Mouse (Mus musculus) small intestine, adult 2 months (tissue): ENCODE data around the gene Prps1l3. TPM values are rescaled to one million over a fixed set of nuclear protein-coding genes. Genes with fewer than 3 reads are reported as not detected.

Experiments
- H3K27ac ChIP-seq: fragments of 200-500 bp; 2 replicates; pipeline ENCODE4 v1.5.1; 2012; ENCODE audit warnings: low read depth, low read length, control low read depth, inconsistent platforms; ENCODE audit not compliant: insufficient read depth
- H3K27me3 ChIP-seq: fragments of 200-500 bp; 2 replicates; pipeline ENCODE4 v1.6.1; 2012; ENCODE audit warnings: mild to moderate bottlenecking, moderate library complexity, low read length, inconsistent platforms; ENCODE audit not compliant: control insufficient read depth, insufficient read depth
- H3K36me3 ChIP-seq: fragments of 200-500 bp; 2 replicates; pipeline ENCODE4 v1.6.1; 2012; ENCODE audit warnings: mild to moderate bottlenecking, low read length, control low read depth, inconsistent platforms; ENCODE audit not compliant: control insufficient read depth, insufficient read depth
- H3K4me1 ChIP-seq: fragments of 200-500 bp; 2 replicates; pipeline ENCODE4 v1.6.1; 2012; ENCODE audit warnings: low read length, inconsistent platforms, mixed read lengths; ENCODE audit not compliant: control insufficient read depth, insufficient read depth, insufficient read length
- H3K4me3 ChIP-seq: fragments of 200-500 bp; 2 replicates; pipeline ENCODE4 v1.5.1; 2012; ENCODE audit warnings: low read depth, mild to moderate bottlenecking, control low read depth, inconsistent platforms, low read length, moderate library complexity
- CTCF ChIP-seq: fragments of 200-500 bp; IDR thresholded peaks from 2 replicates; pipeline ENCODE4 v1.5.1; 2012; ENCODE audit warnings: low read depth, mild to moderate bottlenecking, control low read depth, inconsistent platforms, low read length, moderate library complexity, mixed read lengths; ENCODE audit not compliant: insufficient replicate concordance, insufficient read length; ENCODE audit errors: extremely low read depth
- POLR2A ChIP-seq: fragments of 200-500 bp; IDR thresholded peaks from 2 replicates; pipeline ENCODE4 v1.6.1; 2012; ENCODE audit warnings: low read depth, mild to moderate bottlenecking, control low read depth, inconsistent platforms, low read length, moderate library complexity
- WGBS: fragments of 180-500 bp; shearing (Covaris S2); methylation state at CpG from one replicate; pipeline ENCODE4 v1.1.7; 2018; 5-methylcytosine and 5-hydroxymethylcytosine counted together
- polyA plus RNA-seq: library from polyadenylated mRNA; depleted of rRNA; stranded (reverse); fragments of >200 nt; gene quantifications from 2 replicates; pipeline ENCODE4 v1.2.3, GENCODE M21; 2012; rRNA removed

Prps1l3 gene
- polyA plus RNA-seq, 1 experiment: 4.8 TPM

DNA sequence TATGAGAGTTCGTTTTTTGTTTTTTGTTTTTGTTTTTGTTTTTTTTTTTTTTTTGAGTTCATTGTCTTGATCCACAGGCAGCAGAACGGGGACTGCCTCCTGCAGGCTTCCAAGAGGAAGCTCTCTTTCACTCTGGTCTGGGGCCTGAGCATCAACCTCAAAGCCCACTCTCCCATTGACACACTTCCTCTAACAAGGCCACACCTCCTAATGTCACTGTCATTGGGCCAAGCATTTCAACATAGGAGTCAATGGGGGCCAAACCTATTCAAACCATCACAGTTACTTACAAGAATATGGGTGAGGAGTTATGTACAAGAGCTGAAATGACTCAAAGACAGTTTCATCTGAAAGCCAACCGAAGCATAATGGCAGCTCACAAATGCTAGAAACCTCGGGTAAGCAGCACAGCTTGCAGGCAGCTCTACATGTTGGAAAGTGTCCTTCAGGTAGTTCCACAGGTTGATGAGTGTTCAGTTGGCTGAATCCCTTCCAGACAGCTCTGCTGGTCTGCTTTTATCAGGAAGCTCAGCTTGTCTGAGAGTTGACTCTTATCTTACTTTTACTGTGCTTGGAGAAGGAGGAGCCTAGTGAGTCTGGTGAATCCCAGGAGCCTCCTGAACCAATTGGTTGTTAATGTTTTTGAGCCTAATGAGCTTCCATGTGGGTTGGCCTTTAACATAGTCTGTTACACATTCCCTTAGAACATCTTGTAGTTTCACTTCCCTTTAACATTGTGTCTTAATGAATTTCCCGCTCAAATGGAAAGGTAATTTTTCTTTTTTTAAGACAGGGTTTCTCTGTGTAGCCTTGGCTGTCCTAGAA is 13.7 kb downstream of the Prps1l3 start:
- no peaks in the 10 kb centered on the region for H3K4me1 ChIP-seq
- WGBS: 86% methylated on average over 5 of the region's 5 CpGs
- H3K4me3 ChIP-seq: no peak overlapping the region
- H3K27me3 ChIP-seq: no peaks in the 10 kb centered on the region
- H3K36me3 ChIP-seq: peaks cover 11% of the 10 kb centered on the region
- TF ChIP-seq POLR2A (no peak), CTCF (no peak)
- no peak overlapping the region for H3K27ac ChIP-seq

GRCm38 (mm10) chr12:57258572-57258971 is 28.4 kb downstream of the Prps1l3 start:
- no peaks in the 10 kb centered on the region for H3K36me3 ChIP-seq
- no peaks in the 10 kb centered on the region for H3K4me1 ChIP-seq
- no peak overlapping the region for H3K4me3 ChIP-seq
- WGBS: 36% methylated on average over 2 of the region's 2 CpGs
- no peaks in the 10 kb centered on the region for H3K27me3 ChIP-seq
- TF ChIP-seq POLR2A (no peak), CTCF (no peak)
- H3K27ac ChIP-seq: no peak overlapping the region

- no peaks in the 10 kb centered on the region for H3K4me1 ChIP-seq
- no peaks in the 10 kb centered on the region for H3K36me3 ChIP-seq
- no peak overlapping the region for H3K4me3 ChIP-seq
- H3K27ac ChIP-seq: no peak overlapping the region
- 48% methylated on average over 1 of the region's 1 CpGs for WGBS
- no peak for TF ChIP-seq CTCF
- TF ChIP-seq POLR2A: no peak
- no peaks in the 10 kb centered on the region for H3K27me3 ChIP-seq
Measured at GRCm38 (mm10) chr12:57275456-57275855, 45.2 kb downstream of the Prps1l3 start.

DNA sequence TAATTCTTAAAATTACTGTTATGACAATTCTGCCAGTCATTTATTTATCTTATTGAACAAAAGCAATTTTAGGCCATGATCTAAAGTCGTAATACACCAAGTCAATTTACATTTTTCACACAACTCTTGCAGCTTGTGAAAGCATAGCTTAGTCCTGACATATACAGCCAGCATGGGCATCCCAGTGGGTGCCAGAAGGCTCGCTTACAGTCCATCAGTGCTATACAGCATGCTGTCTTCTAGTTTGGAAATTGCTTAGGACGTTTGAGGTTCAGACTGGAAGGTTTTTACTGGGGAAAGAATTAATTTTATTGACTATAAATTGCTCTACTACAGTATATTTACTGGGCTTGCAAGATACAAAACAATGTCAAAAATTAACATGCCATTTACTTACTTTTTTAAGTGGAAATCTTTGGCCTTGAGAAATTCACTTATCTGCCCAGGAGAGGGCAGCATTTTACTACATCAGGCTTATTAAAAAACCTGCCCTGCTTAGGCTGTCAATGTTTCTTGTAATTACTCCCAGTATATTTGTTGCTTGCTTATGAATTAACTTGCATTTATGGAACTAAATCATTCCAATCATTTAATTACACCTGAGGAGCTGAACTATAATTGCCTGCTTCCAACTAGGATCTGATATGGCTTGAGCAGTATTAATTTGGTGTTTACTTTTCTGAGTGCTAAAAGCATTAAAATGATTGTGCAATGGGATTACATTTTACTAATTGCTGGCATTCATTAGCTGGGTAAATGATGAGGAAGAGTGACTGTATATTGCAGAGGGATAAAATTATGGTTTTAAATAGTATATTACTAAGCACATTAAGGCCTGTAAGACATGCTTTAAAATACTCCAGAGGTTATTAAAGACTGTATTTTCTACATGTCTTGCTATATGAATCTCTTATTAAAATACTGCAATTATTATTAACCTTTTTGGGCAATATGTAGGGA is 51.2 kb downstream of the Prps1l3 start:
- no peaks in the 10 kb centered on the region for H3K27me3 ChIP-seq
- H3K27ac ChIP-seq: no peak overlapping the region
- H3K4me1 ChIP-seq: no peaks in the 10 kb centered on the region
- TF ChIP-seq POLR2A: no peak
- no peak for TF ChIP-seq CTCF
- WGBS: 61% methylated on average over 3 of the region's 3 CpGs
- no peak overlapping the region for H3K4me3 ChIP-seq
- no peaks in the 10 kb centered on the region for H3K36me3 ChIP-seq

- no peaks in the 10 kb centered on the region for H3K36me3 ChIP-seq
- H3K4me1 ChIP-seq: no peaks in the 10 kb centered on the region
- H3K27ac ChIP-seq: no peak overlapping the region
- no peaks in the 10 kb centered on the region for H3K27me3 ChIP-seq
- no peak for TF ChIP-seq CTCF
- TF ChIP-seq POLR2A: no peak
- H3K4me3 ChIP-seq: no peak overlapping the region
- 74% methylated on average over 5 of the region's 5 CpGs for WGBS
Measured at GRCm38 (mm10) chr12:57285303-57286059, 55.3 kb downstream of the Prps1l3 start.

Other genes with a start within 250 kb of the Prps1l3 start
- gene Slc25a21, start 32.9 kb upstream of the Prps1l3 start, polyA plus RNA-seq: 0.03 TPM in 1 of 2 replicates, not detected in the other
- 0.53 and 0.58 TPM in 2 replicates for gene Mipol1, start within 50 bp of the Prps1l3 start, polyA plus RNA-seq